Mouse (Mus musculus) ES-E14 (cell line): ENCODE measurements around the gene Ubn2. TPM values are rescaled to one million over a fixed set of nuclear protein-coding genes. Genes with fewer than 3 reads are reported as not detected.

ENCODE experiments used
- DNase-seq: peaks from one replicate; pipeline ENCODE4 v3.0.0-alpha.2; 2013; ENCODE audit warnings: low read depth, low spot score
- H3K27ac ChIP-seq: 2 replicates; pipeline ENCODE4 v1.5.1; 2012; ENCODE audit warnings: low read depth, mild to moderate bottlenecking, low read length, moderate library complexity, mixed read lengths; ENCODE audit not compliant: poor library complexity, insufficient read depth, severe bottlenecking
- H3K36me3 ChIP-seq: 2 replicates; pipeline ENCODE4 v1.6.1; 2012; ENCODE audit warnings: mild to moderate bottlenecking, low read length, moderate library complexity, mixed read lengths; ENCODE audit not compliant: control insufficient read depth, poor library complexity, insufficient read depth, severe bottlenecking
- H3K4me1 ChIP-seq, 2 experiments: fragments of 150-350 bp in 1 of 2; sonication (generic) in 1 of 2; 2 replicates each; pipeline ENCODE4 v1.6.1; 2012; ENCODE audit warnings: low read length in 2 of 2, mild to moderate bottlenecking in 1 of 2, mixed read lengths in 1 of 2; ENCODE audit not compliant: control insufficient read depth in 2 of 2, insufficient read depth in 2 of 2, poor library complexity in 1 of 2
- H3K4me3 ChIP-seq, 2 experiments: fragments of 150-350 bp in 1 of 2; sonication (generic) in 1 of 2; 2 replicates each; pipeline ENCODE4 v1.5.1; 2012; ENCODE audit warnings: low read length in 2 of 2, low read depth in 1 of 2, mild to moderate bottlenecking in 1 of 2, mixed read lengths in 1 of 2; ENCODE audit not compliant: insufficient read depth in 1 of 2, poor library complexity in 1 of 2, severe bottlenecking in 1 of 2
- H3K9ac ChIP-seq: 2 replicates; pipeline ENCODE4 v1.6.1; 2012; ENCODE audit warnings: low read depth, mild to moderate bottlenecking, low read length, mixed read lengths; ENCODE audit not compliant: poor library complexity, insufficient read depth, severe bottlenecking
- H3K9me3 ChIP-seq: fragments of 150-350 bp; sonication (generic); 2 replicates; pipeline ENCODE4 v1.6.1; 2012; ENCODE audit warnings: low read depth, mild to moderate bottlenecking, low read length; ENCODE audit not compliant: control insufficient read depth, insufficient read depth
- CHD2 ChIP-seq: IDR thresholded peaks from 2 replicates; pipeline ENCODE4 v1.6.1; 2014; ENCODE audit warnings: mild to moderate bottlenecking, low read depth, low read length, inconsistent platforms
- HCFC1 ChIP-seq: IDR thresholded peaks from 2 replicates; pipeline ENCODE4 v1.6.1; 2012; ENCODE audit warnings: low read length, inconsistent platforms, borderline replicate concordance; ENCODE audit not compliant: insufficient read depth
- MAFK ChIP-seq: IDR thresholded peaks from 2 replicates; pipeline ENCODE4 v1.6.1; 2014; ENCODE audit warnings: mild to moderate bottlenecking, low read depth, low read length, inconsistent platforms; ENCODE audit not compliant: insufficient read depth
- ZC3H11A ChIP-seq: IDR thresholded peaks from 2 replicates; pipeline ENCODE4 v1.6.1; 2012; ENCODE audit warnings: low read depth, mild to moderate bottlenecking, inconsistent platforms, low read length, borderline replicate concordance
- ZNF384 ChIP-seq: IDR thresholded peaks from 2 replicates; pipeline ENCODE4 v1.6.1; 2012; ENCODE audit warnings: low read depth, low read length, inconsistent platforms
- in situ Hi-C, 2 experiments: fragments of 600-800 bp; cut with MboI; formaldehyde crosslinking; loops; one replicate each; pipeline ENCODE4 v1.15.1; 2025; ENCODE audit warnings: low sequenced_read_pairs in 2 of 2, inconsistent platforms in 1 of 2; ENCODE audit not compliant: unreplicated experiment in 2 of 2
- total RNA-seq: library from RNA; depleted of rRNA; stranded (reverse); fragments of 300-350 nt; gene quantifications from 2 replicates; pipeline ENCODE4 v1.2.3, GENCODE M21; 2012; rRNA removed

The Ubn2 gene
- total RNA-seq, 1 experiment: 18.5 TPM

- H3K27ac ChIP-seq: peak overlapping the region; percentile 93
- in situ Hi-C loops: no loop called here
- no peaks in the 10 kb centered on the region for H3K9me3 ChIP-seq
- TF ChIP-seq CHD2 (no peak), ZC3H11A (no peak), MAFK (no peak), ZNF384 (no peak), HCFC1 (no peak)
- peak overlapping the region; percentile 99 for H3K9ac ChIP-seq
- DNase-seq: no peak
- peak overlapping the region; percentile 89 to 96 for H3K4me3 ChIP-seq
- peaks cover 3% of the 10 kb centered on the region; the same call in 1 of the 2 replicates for H3K36me3 ChIP-seq
- peaks cover 0 to 7% of the 10 kb centered on the region in 2 experiments; a peak in 2 of 4 replicates for H3K4me1 ChIP-seq
These were observed 116.7 kb downstream of the Ubn2 start for GRCm38 (mm10) chr6:38550250-38551061.

- DNase-seq: peak; percentile 94
- H3K9ac ChIP-seq: peak within 1 kb of the TSS; percentile 99
- peak within 1 kb of the TSS; percentile 98 for H3K27ac ChIP-seq
- H3K4me1 ChIP-seq: peaks cover 2 to 7% of the 10 kb centered on the region in 2 experiments; a peak in 3 of 4 replicates
- H3K36me3 ChIP-seq: peaks cover 3% of the 10 kb centered on the region; the same call in 1 of the 2 replicates
- H3K4me3 ChIP-seq: peak within 1 kb of the TSS; percentile 89 to 96
- in situ Hi-C loops: no loop called here
- no peaks in the 10 kb centered on the region for H3K9me3 ChIP-seq
- 0 out of 2 replicates have a peak, but pooled peaks have one; percentile 49 for TF ChIP-seq MAFK
- TF ChIP-seq HCFC1: 0 out of 2 replicates have a peak, but pooled peaks have one; percentile 54
- TF ChIP-seq ZNF384: peak; percentile 100
- peak; percentile 100 for TF ChIP-seq CHD2
- TF ChIP-seq ZC3H11A: no peak
These were observed 117.6 kb downstream of the Ubn2 start, which contains the start of gene Luc7l2 for GRCm38 (mm10) chr6:38551062-38551988. TSS of gene Luc7l2 (plus strand) at chr6:38551334.

GRCm38 (mm10) chr6:38551989-38552635 is 118.4 kb downstream of the Ubn2 start:
- no peaks in the 10 kb centered on the region for H3K9me3 ChIP-seq
- peak overlapping the region; percentile 98 for H3K27ac ChIP-seq
- H3K9ac ChIP-seq: peak overlapping the region; percentile 90
- peaks cover 3% of the 10 kb centered on the region; the same call in 1 of the 2 replicates for H3K36me3 ChIP-seq
- H3K4me3 ChIP-seq: peak overlapping the region; percentile 82 to 93
- peak; percentile 94 for DNase-seq
- in situ Hi-C loops: no loop called here
- TF ChIP-seq ZC3H11A: no peak
- TF ChIP-seq ZNF384: peak; percentile 85
- peak; percentile 46; the same call in 1 of the 2 replicates for TF ChIP-seq CHD2
- no peak for TF ChIP-seq HCFC1
- peaks cover 2 to 7% of the 10 kb centered on the region in 2 experiments; a peak in 3 of 4 replicates for H3K4me1 ChIP-seq

- no peak for DNase-seq
- Histone ChIP-seq H3K9me3 (no peaks in the 10 kb centered on the region), H3K36me3 (peaks cover 3% of the 10 kb centered on the region; the same call in 1 of the 2 replicates), H3K4me1 (peaks cover 2 to 7% of the 10 kb centered on the region in 2 experiments; a peak in 3 of 4 replicates), H3K9ac (no peak overlapping the region), H3K4me3 (peak overlapping the region; percentile 82 to 93; a peak in 3 of 4 replicates), H3K27ac (peak overlapping the region; percentile 85; the same call in 1 of the 2 replicates)
- TF ChIP-seq ZNF384: no peak; the same call in 1 of the 2 replicates
- TF ChIP-seq HCFC1: no peak
- TF ChIP-seq CHD2: no peak
- TF ChIP-seq ZC3H11A: no peak
- TF ChIP-seq MAFK: no peak
- in situ Hi-C loops: no loop called here
These were observed 118.9 kb downstream of the Ubn2 start for GRCm38 (mm10) chr6:38552636-38553000.

Other genes starting within 250 kb of the Ubn2 start
- gene D630045J12Rik, start 179.9 kb upstream of the Ubn2 start, total RNA-seq: 4.1 and 6.3 TPM in 2 replicates
- 2.6 and 3.8 TPM in 2 replicates for gene Zc3hav1l, start 134.7 kb upstream of the Ubn2 start, total RNA-seq
- 12.2 and 20.6 TPM in 2 replicates for gene Zc3hav1, start 79.3 kb upstream of the Ubn2 start, total RNA-seq
- gene Ttc26, start 52.5 kb upstream of the Ubn2 start, total RNA-seq: 3.5 and 4.2 TPM in 2 replicates
- 48.0 and 83.8 TPM in 2 replicates for gene Fmc1, start 99.6 kb downstream of the Ubn2 start, total RNA-seq
- gene Luc7l2, start 117.4 kb downstream of the Ubn2 start, total RNA-seq: 94.1 and 99.5 TPM in 2 replicates
- 3.2 and 4.7 TPM in 2 replicates for gene Klrg2, start 203.3 kb downstream of the Ubn2 start, total RNA-seq
- 1.3 and 1.4 TPM in 2 replicates for gene Clec2l, start 229.1 kb downstream of the Ubn2 start, total RNA-seq